Mouse (Mus musculus): ENCODE results near the gene Tpk1. TPM values are rescaled to one million over a fixed set of nuclear protein-coding genes. Genes with fewer than 3 reads are reported as not detected.
A peak's percentile ranks its signal among the peaks of the same experiment; 100 is the strongest.

The Tpk1 gene
- total RNA-seq, 1 experiment from 2014 or later = 11.3 TPM

GRCm38 (mm10) chr6:43462189-43462848, 203.8 kb downstream of the Tpk1 start:
- ATAC-seq (replicated peaks; ENCODE audit: low read depth, poor library complexity, severe bottlenecking) = no peak

GRCm38 (mm10) chr6:43459082-43459481, 207.0 kb downstream of the Tpk1 start:
- ATAC-seq (replicated peaks; ENCODE audit: low read depth, poor library complexity, severe bottlenecking) = no peak

DNA sequence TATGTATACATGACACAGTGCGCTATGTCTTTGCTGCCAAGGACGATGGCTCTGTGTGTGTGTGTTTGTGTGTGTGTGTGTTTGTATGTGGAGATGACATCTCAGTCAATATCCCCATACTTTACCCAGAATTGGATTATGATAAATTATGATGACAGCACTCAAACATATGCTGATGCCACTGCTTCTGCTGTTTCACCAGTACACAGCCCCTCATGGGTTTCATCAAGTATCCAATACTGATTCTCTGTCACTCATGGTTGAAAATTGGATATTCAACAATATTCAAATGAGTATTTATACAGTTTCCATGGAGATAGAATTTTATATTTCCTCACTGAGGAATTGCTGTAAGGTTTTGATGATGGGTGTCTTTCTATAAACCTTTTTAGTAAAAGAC, 208.1 kb downstream of the Tpk1 start:
- no peak for ATAC-seq (replicated peaks; ENCODE audit: low read depth, poor library complexity, severe bottlenecking)

- peak; percentile 89 for ATAC-seq (replicated peaks; ENCODE audit: low read depth, poor library complexity, severe bottlenecking)
These were observed 216.6 kb downstream of the Tpk1 start for GRCm38 (mm10) chr6:43449498-43449897.

GRCm38 (mm10) chr6:43445856-43446255, 220.2 kb downstream of the Tpk1 start:
- ATAC-seq (replicated peaks; ENCODE audit: low read depth, poor library complexity, severe bottlenecking) = no peak

DNA sequence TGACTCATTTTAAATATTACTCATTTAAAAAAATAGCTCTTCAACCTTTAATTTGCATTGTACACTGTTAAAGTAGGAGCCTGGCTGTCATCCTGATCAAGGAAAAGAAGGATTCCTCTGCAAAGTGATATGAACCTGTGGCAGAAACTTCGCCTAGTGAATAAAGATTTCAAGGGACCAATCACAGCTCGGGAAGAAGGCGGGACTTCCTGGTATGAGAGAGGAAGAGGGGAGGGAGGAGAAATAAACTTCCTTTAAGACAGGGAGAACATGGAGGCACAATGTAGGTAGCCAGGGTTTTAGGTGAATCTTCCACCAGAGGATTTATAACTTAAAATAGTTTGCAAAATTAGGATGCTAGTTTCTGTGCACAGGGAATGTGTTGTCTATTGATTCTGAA, 223.9 kb downstream of the Tpk1 start:
- no peak for ATAC-seq (replicated peaks; ENCODE audit: low read depth, poor library complexity, severe bottlenecking)

DNA sequence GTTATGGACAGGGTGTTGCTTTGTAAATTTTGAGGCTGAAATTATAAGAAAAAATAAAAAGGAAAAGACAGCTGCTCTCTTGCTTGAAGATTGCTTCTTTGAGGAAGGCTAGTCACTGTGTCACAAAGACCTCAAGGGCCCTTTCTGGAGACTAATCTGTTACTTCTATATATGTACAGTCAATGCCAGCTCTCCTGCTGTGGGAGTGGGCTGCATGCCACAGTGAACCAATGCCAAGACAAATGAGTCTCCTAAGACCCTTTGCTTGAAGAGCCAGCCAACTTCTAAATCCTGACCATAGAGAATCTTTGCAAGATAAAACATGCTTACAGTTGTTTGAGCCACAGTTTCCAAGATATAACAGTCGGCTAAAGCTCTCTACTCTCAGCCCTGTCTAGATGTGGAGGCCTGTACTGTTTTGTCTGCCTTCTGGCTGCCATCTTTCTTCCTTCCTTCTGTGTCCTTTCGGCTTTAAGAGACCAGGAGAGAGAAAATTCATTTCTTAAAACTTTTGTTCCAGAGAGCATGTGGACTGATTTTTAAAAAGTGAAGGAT, 230.0 kb downstream of the Tpk1 start:
- no peak for ATAC-seq (replicated peaks; ENCODE audit: low read depth, poor library complexity, severe bottlenecking)

DNA sequence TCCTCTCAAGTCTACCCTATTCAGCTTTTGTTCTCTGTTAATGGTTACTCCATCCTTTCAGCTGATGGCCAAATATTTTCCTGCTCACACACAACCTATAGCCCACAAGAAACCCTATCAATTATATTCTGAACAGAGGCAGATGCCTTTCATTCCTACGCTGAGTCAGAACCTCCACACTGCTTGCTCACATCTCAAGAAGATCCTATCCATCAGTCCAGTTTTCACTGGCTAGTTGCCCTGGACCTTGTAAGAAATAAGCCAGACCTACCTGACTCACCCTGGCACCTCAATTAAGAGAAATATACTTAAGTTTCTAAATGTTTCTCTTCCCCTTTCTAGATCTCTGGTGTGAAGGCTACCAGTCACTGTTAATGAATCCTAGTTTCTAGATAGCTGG, 231.7 kb downstream of the Tpk1 start:
- no peak for ATAC-seq (replicated peaks; ENCODE audit: low read depth, poor library complexity, severe bottlenecking)

GRCm38 (mm10) chr6:43424978-43425377, 241.1 kb downstream of the Tpk1 start:
- no peak for ATAC-seq (replicated peaks; ENCODE audit: low read depth, poor library complexity, severe bottlenecking)

- no peak for ATAC-seq (replicated peaks; ENCODE audit: low read depth, poor library complexity, severe bottlenecking)
These were observed 245.6 kb downstream of the Tpk1 start for GRCm38 (mm10) chr6:43420358-43420979.

DNA sequence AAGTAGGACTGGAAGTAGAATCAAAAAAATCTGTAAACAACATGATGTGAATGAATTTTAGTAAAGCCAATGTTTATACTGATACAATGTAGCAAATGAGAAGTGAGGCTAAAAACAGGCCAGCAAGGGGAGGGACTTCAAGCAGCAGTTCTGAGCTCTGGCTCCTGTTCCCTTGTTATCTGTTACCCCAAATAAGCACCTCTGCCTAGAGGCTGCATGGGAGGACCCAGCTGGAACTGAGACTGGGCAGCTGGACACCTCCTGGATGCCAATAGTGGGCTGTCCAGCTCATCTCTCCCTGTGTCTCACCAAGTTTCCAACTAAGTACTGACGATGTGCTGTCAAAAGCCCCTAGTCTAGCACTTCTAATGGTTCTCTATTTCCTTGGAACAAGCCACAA, 257.1 kb downstream of the Tpk1 start:
- ATAC-seq (replicated peaks; ENCODE audit: low read depth, poor library complexity, severe bottlenecking) = 0 out of 2 replicates have a peak, but pooled peaks have one; percentile 8

DNA sequence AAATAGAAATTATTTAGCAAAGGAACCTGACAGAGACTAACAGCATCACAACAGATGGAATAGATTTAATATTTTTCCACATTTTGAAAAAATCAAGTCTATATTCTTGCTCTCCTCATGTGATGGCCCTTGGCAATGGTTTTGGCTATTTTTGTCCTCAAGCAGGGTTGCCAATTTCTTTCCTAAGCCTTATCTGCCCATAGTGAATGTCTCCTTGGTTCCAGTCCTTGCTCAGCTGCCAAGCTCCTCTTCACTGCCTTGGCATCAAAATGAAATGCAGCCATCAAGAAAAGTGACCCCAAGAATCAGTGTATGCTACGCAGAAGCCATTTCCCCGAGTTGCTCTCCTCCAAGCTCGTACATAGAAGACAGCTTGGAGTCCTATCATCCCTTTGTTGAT, 263.0 kb downstream of the Tpk1 start:
- no peak for ATAC-seq (replicated peaks; ENCODE audit: low read depth, poor library complexity, severe bottlenecking)

GRCm38 (mm10) chr6:43402219-43402997, 263.7 kb downstream of the Tpk1 start:
- no peak for ATAC-seq (replicated peaks; ENCODE audit: low read depth, poor library complexity, severe bottlenecking)

- ATAC-seq (replicated peaks; ENCODE audit: low read depth, poor library complexity, severe bottlenecking) = no peak
These were observed 269.7 kb downstream of the Tpk1 start for GRCm38 (mm10) chr6:43396426-43396825.

DNA sequence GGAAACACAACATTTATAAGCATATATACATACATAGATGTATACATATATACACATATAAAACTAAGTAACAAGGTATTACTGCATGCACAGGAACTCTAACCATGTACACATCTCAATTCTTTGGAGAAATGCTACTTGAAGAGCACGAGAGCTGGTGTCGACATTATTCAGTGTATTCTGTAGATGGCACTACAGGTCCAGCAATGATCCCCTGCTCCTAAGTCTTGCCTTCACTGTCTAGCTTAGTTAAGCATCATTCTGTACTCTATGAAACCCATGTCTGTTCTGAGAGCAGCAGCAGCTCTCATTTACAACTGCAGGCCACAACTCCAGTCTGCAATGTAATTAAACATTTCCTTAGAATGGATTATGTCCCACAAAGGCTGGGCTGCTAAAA, 270.5 kb downstream of the Tpk1 start:
- peak; percentile 65; the same call in 1 of the 2 replicates for ATAC-seq (replicated peaks; ENCODE audit: low read depth, poor library complexity, severe bottlenecking)

DNA sequence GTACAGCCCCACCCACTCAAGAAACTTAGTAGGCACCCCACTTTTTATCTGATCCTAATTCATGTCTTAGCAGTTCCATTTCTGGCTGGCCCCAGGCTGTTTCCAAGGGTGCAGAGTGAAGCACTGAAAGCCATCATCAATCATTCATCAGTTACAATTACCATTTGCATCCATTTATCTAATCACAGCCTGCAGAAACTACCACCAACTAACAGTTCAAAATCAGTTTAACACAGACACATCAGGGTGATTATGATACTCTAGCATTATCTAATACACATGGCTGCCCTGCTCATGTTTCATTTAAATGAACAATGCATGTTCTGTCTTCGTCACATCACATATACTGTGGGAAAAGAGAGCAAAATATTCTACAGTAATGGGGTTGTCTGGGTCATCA, 274.7 kb downstream of the Tpk1 start:
- no peak for ATAC-seq (replicated peaks; ENCODE audit: low read depth, poor library complexity, severe bottlenecking)

DNA sequence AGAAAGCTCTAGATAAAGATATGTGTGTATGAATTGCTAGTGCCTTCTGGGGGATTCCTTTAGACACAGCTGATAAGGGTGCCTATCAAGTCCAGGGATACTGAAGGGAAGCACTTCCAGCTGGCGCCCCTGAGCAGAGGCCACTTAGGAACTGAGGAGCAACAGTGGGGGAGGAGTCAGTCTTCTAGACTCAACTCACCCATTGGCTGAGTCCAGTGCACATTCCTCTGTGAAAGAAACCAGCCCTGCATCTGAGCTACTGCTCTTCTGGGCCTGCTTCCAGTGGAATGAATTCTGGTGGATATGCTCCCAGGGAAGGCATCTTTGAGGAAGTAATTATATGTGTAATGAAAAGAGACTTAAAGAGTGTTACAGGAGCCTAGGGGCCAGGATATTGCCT, 278.8 kb downstream of the Tpk1 start:
- ATAC-seq (replicated peaks; ENCODE audit: low read depth, poor library complexity, severe bottlenecking) = no peak

DNA sequence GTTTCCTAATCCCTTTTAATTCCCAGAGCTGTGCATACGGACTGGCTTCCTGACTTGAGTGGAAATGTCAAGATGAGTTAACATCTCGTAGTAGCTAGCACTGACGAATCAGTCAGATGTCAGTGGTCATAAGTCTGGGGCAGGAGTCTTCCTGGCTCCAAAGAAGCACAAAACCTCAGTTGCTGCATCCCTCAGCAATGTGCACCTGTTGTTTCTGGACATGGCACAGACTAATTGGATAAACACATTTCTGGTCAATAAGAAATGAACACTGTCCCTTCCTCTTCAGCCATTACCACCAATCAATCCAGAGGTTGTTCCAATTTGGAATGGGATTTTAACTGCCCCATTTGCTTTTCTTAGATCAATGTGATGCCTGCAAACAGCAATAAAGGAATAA, 281.2 kb downstream of the Tpk1 start:
- ATAC-seq (replicated peaks; ENCODE audit: low read depth, poor library complexity, severe bottlenecking) = no peak

- no peak for ATAC-seq (replicated peaks; ENCODE audit: low read depth, poor library complexity, severe bottlenecking)
These were observed 281.8 kb downstream of the Tpk1 start for GRCm38 (mm10) chr6:43384304-43384703.

- ATAC-seq (replicated peaks; ENCODE audit: low read depth, poor library complexity, severe bottlenecking) = no peak
These were observed 283.3 kb downstream of the Tpk1 start for GRCm38 (mm10) chr6:43382750-43383149.

GRCm38 (mm10) chr6:43382284-43382683, 283.8 kb downstream of the Tpk1 start:
- ATAC-seq (replicated peaks; ENCODE audit: low read depth, poor library complexity, severe bottlenecking) = no peak

Data from common myeloid progenitor, adult 5-6 weeks (primary cell).